Mouse (Mus musculus): Measurements from ENCODE around the gene Mpp5. TPM values are rescaled to one million over a fixed set of nuclear protein-coding genes. Genes with fewer than 3 reads are reported as not detected.

Gene Mpp5
- total RNA-seq, 2 experiments from 2014 or later = 13.4 to 14.4 TPM

DNA sequence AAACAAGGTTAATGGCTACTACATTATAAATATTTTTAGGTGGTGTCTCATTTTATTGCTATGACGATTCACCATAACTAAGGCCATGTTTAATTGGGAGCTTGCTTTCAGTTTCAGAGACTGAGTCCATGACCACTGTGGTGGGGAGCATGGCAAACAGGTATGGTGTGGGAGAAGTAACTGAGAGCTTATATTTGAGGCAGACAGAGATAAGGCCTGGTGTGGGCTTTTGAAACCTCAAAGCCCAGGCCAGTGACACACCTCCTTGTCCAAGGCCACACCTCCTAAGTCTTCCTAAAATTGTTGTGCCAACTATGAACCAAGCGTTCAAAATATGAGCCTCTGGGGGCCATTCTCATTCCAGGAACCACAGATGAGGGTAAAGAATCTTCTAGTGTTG lies 85.8 kb downstream of the Mpp5 start:
- no peak for DNase-seq

DNA sequence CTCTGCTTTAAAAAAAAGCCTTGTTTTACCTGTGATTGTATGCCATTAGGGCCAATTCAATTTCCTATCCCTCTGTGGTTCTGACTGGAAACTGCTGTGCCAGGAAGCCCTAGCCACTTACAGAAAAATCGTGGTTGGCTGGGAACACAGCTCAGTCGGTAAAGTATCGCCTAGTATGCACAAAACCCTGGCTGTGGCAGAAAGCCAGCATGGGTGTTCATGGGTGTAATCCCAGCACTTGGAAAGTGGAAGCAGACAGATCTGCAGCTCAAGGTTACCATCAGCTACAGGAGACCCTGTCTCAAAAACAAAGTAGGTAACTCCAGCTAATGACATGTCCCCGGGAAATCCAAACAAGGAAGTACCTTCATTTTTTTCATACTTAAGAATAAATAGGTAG lies 91.2 kb downstream of the Mpp5 start:
- intact Hi-C loops (cut with DNase I) = loop anchor here (10.0 kb wide), 1 partner anchor 155 kb away; no protein-coding TSS in a partner anchor
- no peak for DNase-seq

More for the DNA sequence above, 85.8 kb downstream of the Mpp5 start:
- intact Hi-C loops (cut with DNase I) = loop anchor here (10.0 kb wide), 1 partner anchor 150 kb away; no protein-coding TSS in a partner anchor

DNA sequence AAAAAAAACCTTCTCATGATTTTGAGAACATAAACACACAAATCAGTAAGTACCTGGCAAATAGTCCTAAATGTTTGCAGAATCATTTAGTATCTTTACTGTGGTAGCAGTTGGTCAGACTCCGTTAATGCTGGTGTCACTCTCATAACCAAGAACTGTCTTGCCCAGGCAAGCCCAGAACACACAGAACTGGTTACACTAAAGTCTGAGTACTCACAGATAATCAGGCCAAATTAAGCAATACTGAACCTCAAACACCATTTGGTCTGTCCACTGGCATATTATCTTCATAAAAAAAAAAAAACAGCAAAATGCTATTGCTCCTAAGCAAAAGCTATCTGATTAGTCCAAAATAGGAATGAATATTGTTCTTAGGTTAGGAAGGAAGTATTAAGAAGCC lies 93.7 kb downstream of the Mpp5 start:
- intact Hi-C loops (cut with DNase I) = no loop called here
- DNase-seq = no peak

- no peak for DNase-seq
- intact Hi-C loops (cut with DNase I) = no loop called here
Measured at GRCm38 (mm10) chr12:78848246-78848645, 99.5 kb downstream of the Mpp5 start.

DNA sequence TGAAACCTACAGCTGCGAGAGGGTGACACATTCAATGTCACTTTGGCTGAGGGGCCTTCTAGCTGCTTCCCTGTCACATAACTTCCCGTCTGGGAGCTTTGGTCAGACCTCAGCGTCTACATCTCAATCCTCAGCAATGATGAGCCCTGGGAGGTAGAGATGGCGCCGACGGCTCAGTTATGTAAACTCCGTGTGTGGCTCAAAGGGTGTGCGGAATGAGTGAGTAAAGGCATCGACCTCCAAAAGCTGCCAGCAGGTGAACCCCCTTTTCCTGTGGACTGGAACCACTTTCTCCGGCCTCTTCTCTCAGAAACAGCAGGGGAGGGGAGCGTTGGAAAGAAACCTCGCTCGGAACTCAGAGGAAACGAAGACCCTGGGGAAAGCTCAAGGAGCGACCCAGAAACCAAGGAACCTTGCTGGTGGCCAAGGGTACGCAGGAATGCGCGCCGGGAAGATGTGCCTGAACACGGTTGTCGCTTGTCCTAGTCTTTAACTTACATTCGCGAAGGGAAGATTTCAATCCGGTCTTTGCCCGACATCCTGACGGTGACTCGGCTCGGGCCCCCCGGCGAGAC lies 112.3 kb downstream of the Mpp5 start:
- intact Hi-C loops (cut with DNase I) = loop anchor here (5.0 kb wide), 1 partner anchor 114 kb away; the partner anchor contains the start of gene Mpp5
- no peak for DNase-seq

GRCm38 (mm10) chr12:78861496-78862253 lies 113.0 kb downstream of the Mpp5 start, which contains the start of the genes Atp6v1d and Eif2s1:
Gene Atp6v1d (minus strand): TSS chr12:78861638.
Gene Eif2s1 (plus strand): TSS chr12:78861819.
- peak; percentile 93 to 97 for DNase-seq
- intact Hi-C loops (cut with DNase I) = loop anchor here (5.0 kb wide), 1 partner anchor 114 kb away; the partner anchor contains the start of gene Mpp5

DNA sequence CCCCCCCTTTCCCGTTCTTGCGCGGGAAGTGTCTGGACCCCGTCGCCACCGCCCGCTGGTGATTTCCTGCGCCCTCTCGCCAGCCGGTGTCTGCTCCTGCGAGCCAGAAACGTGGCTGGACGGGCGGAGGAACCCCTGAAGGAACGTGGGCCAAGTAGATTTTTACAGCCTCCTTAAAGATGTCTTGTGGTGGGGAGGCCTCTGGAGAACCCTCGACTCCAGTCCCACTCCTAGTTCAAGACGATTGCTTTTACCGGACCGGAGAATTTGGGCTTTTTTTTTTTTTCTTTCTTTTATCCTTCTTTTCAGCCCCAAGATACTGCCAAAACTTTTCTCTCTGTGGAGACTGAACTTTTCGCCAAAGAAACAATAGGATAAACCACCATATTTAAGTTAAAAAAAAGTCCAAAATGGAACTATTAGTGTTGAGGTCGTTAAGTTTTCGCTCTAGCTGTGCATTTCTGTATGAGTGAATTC lies 113.6 kb downstream of the Mpp5 start:
- intact Hi-C loops (cut with DNase I) = loop anchor here (5.0 kb wide), 1 partner anchor 115 kb away; the partner anchor contains the start of gene Mpp5

GRCm38 (mm10) chr12:78865434-78865833 lies 116.7 kb downstream of the Mpp5 start:
- intact Hi-C loops (cut with DNase I) = no loop called here
- DNase-seq = no peak

More for the DNA sequence above, 113.6 kb downstream of the Mpp5 start:
- no peak for DNase-seq

DNA sequence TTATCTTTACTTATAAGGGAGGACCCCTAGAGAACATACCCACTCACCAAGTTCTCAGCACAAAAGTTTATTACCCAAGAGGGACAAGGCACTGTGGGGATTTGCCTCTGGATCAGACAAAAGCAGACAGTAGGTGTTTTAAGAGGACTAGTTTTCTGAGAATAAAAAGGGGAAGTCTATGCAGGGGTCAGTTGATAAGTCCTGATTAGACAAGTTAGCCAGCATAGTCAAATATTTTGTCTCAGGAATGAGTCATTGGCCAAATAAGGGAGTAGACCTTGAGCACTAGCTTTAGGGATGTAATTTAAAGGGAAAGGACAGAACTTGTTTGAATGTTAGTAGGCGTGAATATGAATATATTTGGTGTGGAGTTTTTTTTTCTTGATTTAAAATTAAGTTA lies 119.4 kb downstream of the Mpp5 start:
- intact Hi-C loops (cut with DNase I) = no loop called here
- no peak for DNase-seq

- DNase-seq = no peak
- intact Hi-C loops (cut with DNase I) = no loop called here
Measured at GRCm38 (mm10) chr12:78874581-78874980, 125.9 kb downstream of the Mpp5 start.

DNA sequence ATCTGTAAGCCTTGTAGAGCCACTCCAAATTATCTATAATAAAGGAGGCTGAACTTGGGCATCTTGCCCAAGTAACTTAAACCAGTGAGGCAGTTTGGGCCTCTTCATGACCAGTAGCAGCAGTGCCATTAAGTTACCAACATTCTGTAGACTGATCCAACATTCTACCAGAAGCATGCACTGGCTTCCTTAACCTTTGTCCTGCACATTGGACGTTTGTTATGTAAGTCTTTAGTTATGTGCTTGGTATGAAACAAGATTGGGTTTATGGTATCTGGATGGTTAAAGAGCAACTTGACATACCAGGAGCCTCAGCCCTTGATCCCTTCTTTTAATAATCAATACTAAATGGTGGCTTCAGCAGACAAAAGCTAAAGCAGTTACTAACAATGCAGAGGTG lies 141.4 kb downstream of the Mpp5 start:
- intact Hi-C loops (cut with DNase I) = no loop called here
- DNase-seq = no peak

Other genes starting within 250 kb of the Mpp5 start
- gene Fam71d, start 57.4 kb upstream of the Mpp5 start, total RNA-seq (2021) = under 1 TPM in 1 of 2 experiments, not detected in 1; 0.32 TPM
- 10 to 100 TPM; 55.0 to 58.7 TPM for gene Atp6v1d, start 112.7 kb downstream of the Mpp5 start, total RNA-seq (2021)
- 10 to 100 TPM; 33.8 to 38.3 TPM for gene Eif2s1, start 112.9 kb downstream of the Mpp5 start, total RNA-seq (2021)
- under 1 TPM in 1 of 2 experiments, not detected in 1; 0.22 TPM for gene Plek2, start 158.1 kb downstream of the Mpp5 start, total RNA-seq (2021)

Measured in gastrocnemius, postnatal 36 days (tissue).